Mouse (Mus musculus) B cell, adult 2 months (primary cell): ENCODE data around the gene Lrrc23.

Experiments used
- DNase-seq, 2 experiments: peaks; one replicate each; pipeline ENCODE4 v3.0.0; 2022

Lrrc23 gene

GRCm38 (mm10) chr6:124767536-124767919 is 12.0 kb downstream of the Lrrc23 start:
- no peak for DNase-seq

- no peak for DNase-seq
These were observed 13.6 kb downstream of the Lrrc23 start for GRCm38 (mm10) chr6:124765951-124766350.

GRCm38 (mm10) chr6:124759259-124759658 is 20.3 kb downstream of the Lrrc23 start:
- peak; percentile 93 for DNase-seq

GRCm38 (mm10) chr6:124758849-124759232 is 20.7 kb downstream of the Lrrc23 start:
- DNase-seq, result no peak

- DNase-seq, result no peak
These were observed 21.3 kb downstream of the Lrrc23 start for GRCm38 (mm10) chr6:124757909-124758848.

GRCm38 (mm10) chr6:124757351-124757880 is 22.1 kb downstream of the Lrrc23 start:
- no peak for DNase-seq

GRCm38 (mm10) chr6:124756652-124757350 is 22.7 kb downstream of the Lrrc23 start:
- DNase-seq, result peak; percentile 39 to 42

- peak; percentile 31 to 43 for DNase-seq
These were observed 23.5 kb downstream of the Lrrc23 start, which contains the start of the genes Gm45234 and Atn1 for GRCm38 (mm10) chr6:124755831-124756595. Gene Gm45234, minus strand, starts transcription at chr6:124756021. Gene Atn1, minus strand, starts transcription at chr6:124756524.

- DNase-seq, result no peak
These were observed 24.2 kb downstream of the Lrrc23 start for GRCm38 (mm10) chr6:124755306-124755705.

GRCm38 (mm10) chr6:124753861-124754260 is 25.7 kb downstream of the Lrrc23 start:
- no peak for DNase-seq

- DNase-seq, result no peak
These were observed 29.1 kb downstream of the Lrrc23 start for GRCm38 (mm10) chr6:124750405-124750804.

GRCm38 (mm10) chr6:124746654-124747632 is 32.6 kb downstream of the Lrrc23 start:
- DNase-seq, result no peak

- DNase-seq, result peak in 1 of 2 experiments; percentile 54
These were observed 33.3 kb downstream of the Lrrc23 start for GRCm38 (mm10) chr6:124746296-124746605.

GRCm38 (mm10) chr6:124745490-124746295 is 33.8 kb downstream of the Lrrc23 start:
- DNase-seq, result peak; percentile 95 to 96

GRCm38 (mm10) chr6:124744755-124745321 is 34.7 kb downstream of the Lrrc23 start:
- no peak for DNase-seq

GRCm38 (mm10) chr6:124743647-124744046 is 35.9 kb downstream of the Lrrc23 start:
- no peak for DNase-seq

GRCm38 (mm10) chr6:124742839-124743514 is 36.5 kb downstream of the Lrrc23 start:
- DNase-seq, result no peak

- DNase-seq, result no peak
These were observed 37.7 kb downstream of the Lrrc23 start for GRCm38 (mm10) chr6:124741842-124742241.

- peak; percentile 86 to 87 for DNase-seq
These were observed 38.4 kb downstream of the Lrrc23 start, which contains the start of gene Grcc10 for GRCm38 (mm10) chr6:124740888-124741761. Gene Grcc10, minus strand, starts transcription at chr6:124741374.
